Mouse (Mus musculus) left cerebral cortex, postnatal 4 days (tissue): Measurements from ENCODE around the gene Isoc2a. TPM values are rescaled to one million over a fixed set of nuclear protein-coding genes. Genes with fewer than 3 reads are reported as not detected.

Experiments
- DNase-seq: peaks from one replicate; pipeline ENCODE4 v3.0.0-alpha.2; 2022
- intact Hi-C: fragments of 180-260 bp; cut with DNase I; formaldehyde crosslinking; loops from one replicate; pipeline ENCODE4 v1.15.1; 2025
- total RNA-seq, 2 experiments: library from RNA; stranded (reverse); gene quantifications; 2 replicates each; pipeline ENCODE4 v1.2.3; 2021

Gene Isoc2a
- total RNA-seq, 2 experiments from 2014 or later, result 6.2 to 6.5 TPM

- intact Hi-C loops, result loop anchor here (10.0 kb wide), 1 partner anchor 110 kb away; no protein-coding TSS in a partner anchor
- no peak for DNase-seq
These were observed 57.4 kb downstream of the Isoc2a start for GRCm38 (mm10) chr7:4934160-4934914.

GRCm38 (mm10) chr7:4936832-4937231 lies 59.9 kb downstream of the Isoc2a start:
- no peak for DNase-seq
- intact Hi-C loops, result loop anchor here (10.0 kb wide), 1 partner anchor 108 kb away; no protein-coding TSS in a partner anchor

GRCm38 (mm10) chr7:4937392-4937791 lies 60.4 kb downstream of the Isoc2a start:
- no peak for DNase-seq
- intact Hi-C loops, result loop anchor here (10.0 kb wide), 1 partner anchor 107 kb away; no protein-coding TSS in a partner anchor

- DNase-seq, result peak; percentile 78
- intact Hi-C loops, result loop anchor here (10.0 kb wide), 1 partner anchor 106 kb away; no protein-coding TSS in a partner anchor
These were observed 61.5 kb downstream of the Isoc2a start for GRCm38 (mm10) chr7:4938456-4938855.

- peak; percentile 81 for DNase-seq
- intact Hi-C loops, result no loop called here
These were observed 63.1 kb downstream of the Isoc2a start for GRCm38 (mm10) chr7:4940068-4940479.

GRCm38 (mm10) chr7:4942673-4943072 lies 65.7 kb downstream of the Isoc2a start:
- no peak for DNase-seq
- intact Hi-C loops, result no loop called here

GRCm38 (mm10) chr7:4943223-4943815 lies 66.4 kb downstream of the Isoc2a start:
- DNase-seq, result peak; percentile 93
- intact Hi-C loops, result no loop called here

Other genes with a start within 250 kb of the Isoc2a start
- gene Tmem86b, start 245.7 kb upstream of the Isoc2a start, total RNA-seq, result 10 to 100 TPM; 12.5 to 14.8 TPM
- 10 to 100 TPM; 87.9 to 89.1 TPM for gene Ppp6r1, start 218.1 kb upstream of the Isoc2a start, total RNA-seq
- gene Hspbp1, start 192.1 kb upstream of the Isoc2a start, total RNA-seq, result 100 to 1,000 TPM in 1 of 2 experiments, 10 to 100 TPM in 1; 99.7 to 111 TPM
- gene Brsk1, start 186.5 kb upstream of the Isoc2a start, total RNA-seq, result 100 to 1,000 TPM; 258 to 262 TPM
- not detected for gene Tmem150b, start 151.9 kb upstream of the Isoc2a start, total RNA-seq
- gene Kmt5c, start 137.0 kb upstream of the Isoc2a start, total RNA-seq, result 10 to 100 TPM; 53.2 to 58.9 TPM
- 1 to 10 TPM; 7.3 to 8.8 TPM for gene Cox6b2, start 124.1 kb upstream of the Isoc2a start, total RNA-seq
- not detected for gene Fam71e2, start 105.9 kb upstream of the Isoc2a start, total RNA-seq
- 1 to 10 TPM in 1 of 2 experiments, under 1 TPM in 1; 0.82 to 1.2 TPM for gene Il11, start 94.3 kb upstream of the Isoc2a start, total RNA-seq
- not detected for gene Tmem190, start 94.2 kb upstream of the Isoc2a start, total RNA-seq
- gene Tmem238, start 87.5 kb upstream of the Isoc2a start, total RNA-seq, result 1 to 10 TPM; 5.5 to 6.0 TPM
- gene Rpl28, start 84.3 kb upstream of the Isoc2a start, total RNA-seq, result 100 to 1,000 TPM; 603 to 645 TPM
- gene Ube2s, start 64.6 kb upstream of the Isoc2a start, total RNA-seq, result 100 to 1,000 TPM; 176 to 203 TPM
- 100 to 1,000 TPM; 112 to 126 TPM for gene Shisa7, start 32.5 kb upstream of the Isoc2a start, total RNA-seq
- gene Isoc2b, start 6.9 kb upstream of the Isoc2a start, total RNA-seq, result 1 to 10 TPM; 1.2 to 1.9 TPM
- under 1 TPM; 0.50 to 0.74 TPM for gene Gm36210, start 29.4 kb downstream of the Isoc2a start, total RNA-seq
- gene Zfp628, start 38.1 kb downstream of the Isoc2a start, total RNA-seq, result 10 to 100 TPM; 21.1 to 21.4 TPM
- gene Nat14, start 44.9 kb downstream of the Isoc2a start, total RNA-seq, result 10 to 100 TPM; 50.8 to 51.5 TPM
- 1 to 10 TPM; 3.1 to 3.6 TPM for gene Ssc5d, start 48.6 kb downstream of the Isoc2a start, total RNA-seq
- not detected for gene Sbk2, start 87.3 kb downstream of the Isoc2a start, total RNA-seq
- 1 to 10 TPM; 1.4 to 1.5 TPM for gene Sbk3, start 94.0 kb downstream of the Isoc2a start, total RNA-seq
- gene Zfp579, start 119.0 kb downstream of the Isoc2a start, total RNA-seq, result 10 to 100 TPM; 58.7 to 61.7 TPM
- gene Zfp524, start 137.3 kb downstream of the Isoc2a start, total RNA-seq, result 1 to 10 TPM; 3.9 to 5.0 TPM
- 10 to 100 TPM; 28.0 to 31.4 TPM for gene Fiz1, start 137.5 kb downstream of the Isoc2a start, total RNA-seq
- not detected for gene Gm44973, start 138.3 kb downstream of the Isoc2a start, total RNA-seq
- gene Zfp865, start 143.2 kb downstream of the Isoc2a start, total RNA-seq, result 10 to 100 TPM; 43.8 to 45.9 TPM
- 10 to 100 TPM; 50.4 to 61.6 TPM for gene Ccdc106, start 143.4 kb downstream of the Isoc2a start, total RNA-seq
- gene 4632433K11Rik, start 157.0 kb downstream of the Isoc2a start, total RNA-seq, result not detected
- gene Zfp784, start 161.3 kb downstream of the Isoc2a start, total RNA-seq, result 1 to 10 TPM; 5.2 to 5.6 TPM
- 10 to 100 TPM; 65.0 to 65.4 TPM for gene Zfp580, start 174.4 kb downstream of the Isoc2a start, total RNA-seq
- gene U2af2, start 185.0 kb downstream of the Isoc2a start, total RNA-seq, result 100 to 1,000 TPM; 222 to 229 TPM
- gene Epn1, start 203.1 kb downstream of the Isoc2a start, total RNA-seq, result 100 to 1,000 TPM; 301 to 316 TPM
- not detected for gene Rfpl4, start 239.8 kb downstream of the Isoc2a start, total RNA-seq
- gene Rasl2-9, start 248.8 kb downstream of the Isoc2a start, total RNA-seq, result not detected